In genomic region chr7:87110312-87110984, GRCm38 (mm10) we compare ENCODE assay signal across 8 mouse cellular contexts.
DNase-seq lines count a peak whose midpoint lies in the region; ATAC-seq lines count a peak whose summit lies in the region.

No protein-coding gene starts in this region.

- peak overlapping the region; percentile 19; the same call in 1 of the 2 replicates for H3K4me2 ChIP-seq in forebrain, embryonic 12.5 days
- peak overlapping the region; percentile 33; the same call in 1 of the 2 replicates for H3K4me2 ChIP-seq in neural tube, embryonic 14.5 days (ENCODE audit: low read depth, low read length)

- H3K4me1 ChIP-seq in forebrain, embryonic 12.5 days = no peaks in the 10 kb centered on the region
- no peaks in the 10 kb centered on the region for H3K4me1 ChIP-seq in neural tube, embryonic 14.5 days (ENCODE audit: control insufficient read depth, insufficient read depth, low read length)

- peak; percentile 62 for DNase-seq in kidney, adult 9 months
- DNase-seq in kidney, adult 18-20 months = no peak
- peak; percentile 61 for DNase-seq in R1 (ENCODE audit: low read depth, low spot score)
- DNase-seq in kidney, postnatal 36 days = peak; percentile 24 to 33
- DNase-seq in ovary, postnatal 36 days (ENCODE audit: low spot score) = no peak
- no peak for DNase-seq in adrenal gland, adult 2 months

- H3K9me3 ChIP-seq in forebrain, embryonic 12.5 days = no peaks in the 10 kb centered on the region
- H3K9me3 ChIP-seq in neural tube, embryonic 14.5 days (ENCODE audit: control insufficient read depth, low read length) = no peaks in the 10 kb centered on the region

- ATAC-seq in forebrain, embryonic 12.5 days (ENCODE audit: low FRiP score) = peak; percentile 80
- peak; percentile 88 for ATAC-seq in neural tube, embryonic 14.5 days (ENCODE audit: low read depth)

- H3K27me3 ChIP-seq in forebrain, embryonic 12.5 days = no peaks in the 10 kb centered on the region
- no peaks in the 10 kb centered on the region for H3K27me3 ChIP-seq in neural tube, embryonic 14.5 days (ENCODE audit: control insufficient read depth, insufficient read depth, low read length)

- no peaks in the 10 kb centered on the region for H3K36me3 ChIP-seq in forebrain, embryonic 12.5 days (replicated peaks)
- no peaks in the 10 kb centered on the region for H3K36me3 ChIP-seq in neural tube, embryonic 14.5 days (ENCODE audit: control insufficient read depth, insufficient read depth, low read length)

- H3K27ac ChIP-seq in forebrain, embryonic 12.5 days = no peak overlapping the region
- peak overlapping the region; percentile 55; the same call in 1 of the 2 replicates for H3K27ac ChIP-seq in neural tube, embryonic 14.5 days (ENCODE audit: low read depth, low read length)

- 31% methylated on average over 3 of the region's 3 CpGs for WGBS in forebrain, embryonic 12.5 days
- 25% methylated on average over 3 of the region's 3 CpGs for WGBS in neural tube, embryonic 14.5 days

- no peak overlapping the region for H3K4me3 ChIP-seq in forebrain, embryonic 12.5 days (replicated peaks)
- no peak overlapping the region for H3K4me3 ChIP-seq in neural tube, embryonic 14.5 days (ENCODE audit: low read depth, low read length)

- no peak overlapping the region for H3K9ac ChIP-seq in forebrain, embryonic 12.5 days
- no peak overlapping the region; the same call in 1 of the 2 replicates for H3K9ac ChIP-seq in neural tube, embryonic 14.5 days (replicated peaks; ENCODE audit: low read depth, low read length)

Comparison
In these comparisons a context has a peak if more than half of its experiments do, and no peak if none do; other contexts are left out.
1. DNase-seq: peak in kidney, adult 9 months (single experiment), R1 (single experiment) and kidney, postnatal 36 days (2 of 2); none in kidney, adult 18-20 months (single experiment), ovary, postnatal 36 days (single experiment) and adrenal gland, adult 2 months (single experiment).